Mouse (Mus musculus): ENCODE measurements at regions not wholly inside any gene's neighbourhood (a gene's known extent, or its start where the extent isn't known, plus 50 kb on each side); places are given as distances from the start of the nearest gene placed in this dataset.

DNA sequence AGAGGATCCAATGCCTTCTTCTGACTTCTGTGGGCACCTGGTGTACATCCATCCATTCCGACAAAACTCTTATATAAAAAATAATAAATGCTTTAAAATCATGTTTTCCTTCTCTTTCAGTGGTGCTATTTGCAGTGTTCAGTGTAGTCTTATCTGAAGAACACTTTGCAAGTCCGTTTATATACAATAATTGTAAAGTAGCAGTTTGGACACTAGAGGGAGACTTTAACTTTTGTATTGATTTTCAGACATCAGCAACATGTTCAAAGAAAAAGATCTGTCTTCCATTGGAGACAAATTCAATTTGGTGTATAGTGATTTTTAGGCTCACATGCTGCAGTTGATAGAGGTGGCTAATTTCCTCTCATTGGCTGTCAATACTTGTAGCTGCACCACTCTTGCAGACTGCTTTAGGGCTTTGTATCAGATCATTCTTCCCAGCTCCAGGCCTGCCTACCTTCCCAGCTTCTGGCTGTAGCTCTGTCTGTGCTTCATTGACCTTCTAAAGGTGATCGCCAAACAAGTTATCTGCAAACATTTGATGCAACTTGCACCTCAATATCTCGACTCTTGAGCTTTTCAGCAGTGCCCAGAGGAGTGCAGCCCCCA lies 74.8 kb upstream of the Sult1c1 start:
- ATAC-seq (replicated peaks; ENCODE audit: poor library complexity), result no peak

DNA sequence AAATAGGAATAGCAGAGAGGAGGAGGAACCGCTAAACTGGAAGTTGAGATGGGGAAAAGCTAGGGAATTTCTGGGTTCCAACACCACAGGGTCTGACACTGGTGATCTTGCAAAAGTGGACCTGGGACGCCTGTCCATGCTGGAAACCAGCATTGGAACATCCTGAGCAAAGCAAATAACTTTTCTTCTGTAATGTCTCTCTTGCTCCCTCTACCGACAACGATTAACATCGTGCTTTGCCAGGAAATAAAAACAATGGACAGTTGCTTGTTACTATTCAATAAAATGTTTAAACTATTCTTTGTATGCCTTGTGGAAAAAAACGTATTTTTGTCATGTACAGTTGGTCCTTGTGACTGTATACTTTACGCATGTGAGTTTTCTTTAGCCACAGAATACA lies 70.8 kb upstream of the Sult1c1 start:
- ATAC-seq (replicated peaks; ENCODE audit: poor library complexity), result peak; percentile 60; the same call in 1 of the 2 replicates

All from megakaryocyte progenitor cell, adult 5-6 weeks (primary cell).